Mouse (Mus musculus): ENCODE measurements around the gene Cox20.
"Not testable (repeated sequence)": the region's sequence is repeated elsewhere in the genome, so short reads cannot be mapped to it uniquely, and the experiment has no call there.

The Cox20 gene

GRCm38 (mm10) chr1:178320723-178321590 lies 2.0 kb downstream of the Cox20 start:
- DNase-seq: no peak

- no peak for DNase-seq
Observed at GRCm38 (mm10) chr1:178321730-178322357, 2.9 kb downstream of the Cox20 start.

GRCm38 (mm10) chr1:178323235-178323634 lies 4.3 kb downstream of the Cox20 start:
- no peak for DNase-seq

GRCm38 (mm10) chr1:178324568-178324967 lies 5.6 kb downstream of the Cox20 start:
- DNase-seq: no peak

GRCm38 (mm10) chr1:178326357-178326756 lies 7.4 kb downstream of the Cox20 start:
- no peak for DNase-seq

- DNase-seq: no peak
Observed at GRCm38 (mm10) chr1:178326950-178327349, 8.0 kb downstream of the Cox20 start.

GRCm38 (mm10) chr1:178329017-178329416 lies 10.1 kb downstream of the Cox20 start:
- DNase-seq: no peak

- DNase-seq: no peak
Observed at GRCm38 (mm10) chr1:178329946-178330345, 11.0 kb downstream of the Cox20 start.

GRCm38 (mm10) chr1:178335860-178336261 lies 16.9 kb downstream of the Cox20 start:
- no peak for DNase-seq

- DNase-seq: peak; percentile 96
Observed at GRCm38 (mm10) chr1:178336289-178336775, 17.4 kb downstream of the Cox20 start.

GRCm38 (mm10) chr1:178336777-178337481 lies 18.0 kb downstream of the Cox20 start:
- peak; percentile 52 for DNase-seq

- DNase-seq: peak; percentile 97
Observed at GRCm38 (mm10) chr1:178337551-178338317, 18.8 kb downstream of the Cox20 start, which contains the start of gene Hnrnpu. Gene Hnrnpu (minus strand): TSS chr1:178337797.

- DNase-seq: no peak
Observed at GRCm38 (mm10) chr1:178338318-178338641, 19.4 kb downstream of the Cox20 start.

- no peak for DNase-seq
Observed at GRCm38 (mm10) chr1:178340213-178340612, 21.3 kb downstream of the Cox20 start.

GRCm38 (mm10) chr1:178341435-178341834 lies 22.5 kb downstream of the Cox20 start:
- DNase-seq: no peak

- DNase-seq: no peak
Observed at GRCm38 (mm10) chr1:178342063-178342462, 23.1 kb downstream of the Cox20 start.

GRCm38 (mm10) chr1:178342612-178343011 lies 23.7 kb downstream of the Cox20 start:
- DNase-seq: no peak

GRCm38 (mm10) chr1:178344071-178344805 lies 25.3 kb downstream of the Cox20 start:
- not testable (repeated sequence) for DNase-seq

GRCm38 (mm10) chr1:178350792-178351191 lies 31.9 kb downstream of the Cox20 start:
- DNase-seq: no peak

GRCm38 (mm10) chr1:178351643-178352042 lies 32.7 kb downstream of the Cox20 start:
- DNase-seq: no peak

- DNase-seq: no peak
Observed at GRCm38 (mm10) chr1:178354576-178354975, 35.6 kb downstream of the Cox20 start.
